ENCODE assay signal across 12 mouse cellular contexts in genomic region chr11:33202296-33202695, GRCm38 (mm10). TPM values are rescaled to one million over a fixed set of nuclear protein-coding genes. Genes with fewer than 3 reads are reported as not detected.
A peak's percentile ranks its signal among the peaks of the same experiment; 100 is the strongest.
DNase-seq lines count a peak whose midpoint lies in the region; ATAC-seq and TF ChIP-seq lines count a peak whose summit lies in the region.
"Had no signal": no experiment of that assay in that cellular context is flagged by ENCODE, and none has a peak within 500 bp of the region (broad histone marks: within the 10 kb centered on the region; RNA-seq: fewer than 3 reads in every experiment).

No protein-coding gene starts in this region.

- peak overlapping the region; percentile 64 for H3K4me2 ChIP-seq in limb, embryonic 13.5 days (replicated peaks)

- no peaks in the 10 kb centered on the region for H3K4me1 ChIP-seq in bone marrow, adult 2 months (ENCODE audit: control insufficient read depth, insufficient read depth, low read length)
- H3K4me1 ChIP-seq in limb, embryonic 13.5 days = peaks cover 43% of the 10 kb centered on the region

- H3K4me3 ChIP-seq in bone marrow, adult 2 months (replicated peaks; ENCODE audit: control insufficient read depth, low read depth, low read length) = no peak overlapping the region
- H3K4me3 ChIP-seq in limb, embryonic 13.5 days = peak overlapping the region; percentile 39
- H3K4me3 ChIP-seq: erythroblast, embryonic 14.5 days had no signal

- DNase-seq in kidney, adult 18-20 months = peak; percentile 11
- DNase-seq in kidney, adult 9 months = no peak
- DNase-seq in embryo, embryonic 9.5 days (ENCODE audit: extremely low spot score) = peak; percentile 31
- no peak for DNase-seq in layer of hippocampus, postnatal 10 days (ENCODE audit: low spot score in 2 of 2)

- H3K27me3 ChIP-seq in limb, embryonic 13.5 days = peaks cover 100% of the 10 kb centered on the region

- H3K9me3 ChIP-seq in limb, embryonic 13.5 days = peaks cover 2% of the 10 kb centered on the region; the same call in 1 of the 2 replicates

- TF ChIP-seq POLR2A in bone marrow, adult 2 months (IDR thresholded peaks at IDR 0.05; ENCODE audit: borderline replicate concordance, control insufficient read depth, low read depth, low read length) = no peak

- 6% methylated on average over 37 of the region's 37 CpGs for WGBS in bone marrow, adult 2 months
- WGBS in limb, embryonic 13.5 days = 1% methylated on average over 37 of the region's 37 CpGs

- peak; percentile 0; the same call in 1 of the 2 replicates for TF ChIP-seq CTCF in bone marrow, adult 2 months (IDR thresholded peaks at IDR 0.05; ENCODE audit: control insufficient read depth, insufficient read depth, low read length)

- H3K27ac ChIP-seq in bone marrow, adult 2 months (ENCODE audit: control insufficient read depth, insufficient read depth, low read depth, low read length, poor library complexity) = no peak overlapping the region
- H3K27ac ChIP-seq in limb, embryonic 13.5 days = no peak overlapping the region

- H3K9ac ChIP-seq in limb, embryonic 13.5 days = no peak overlapping the region

- no peak for ATAC-seq in limb, embryonic 13.5 days (ENCODE audit: low FRiP score, low read depth)
- ATAC-seq in monocyte, adult 5-6 weeks (replicated peaks; ENCODE audit: insufficient number of reproducible peaks, low FRiP score, low TSS enrichment, poor library complexity, severe bottlenecking) = no peak
- ATAC-seq in inflammation-experienced regulatory T-cells, adult 6 months = no peak
- ATAC-seq: Patski had no signal

- no peaks in the 10 kb centered on the region for H3K36me3 ChIP-seq in limb, embryonic 13.5 days

RNA-seq across cellular contexts. Expression of gene Tlx3, which starts 1.1 kb away (rescaled TPM):
- polyA plus RNA-seq in bone marrow, adult 2 months (2011; ENCODE audit: insufficient read depth, insufficient read length, low replicate concordance, missing spikeins) = not detected in 2 replicates
- polyA plus RNA-seq in limb, embryonic 13.5 days (2015; fragmentation: Nextera tagmentation; extraction: Ambion mirVana) = not detected in 2 replicates
- total RNA-seq in monocyte, adult 5-6 weeks (2017) = not detected in 3 replicates
- not detected for polyA plus RNA-seq in inflammation-experienced regulatory T-cells, adult 6 months (2017; shearing (Covaris generic))
- not detected for total RNA-seq in layer of hippocampus, postnatal 10 days (2021)
- total RNA-seq: layer of hippocampus, adult 8-10 months; neutrophil, adult 5-6 weeks had no signal

RNA-seq across cellular contexts. Expression of gene Npm1, which starts 39.3 kb away (rescaled TPM):
- 466 and 1,387 TPM in 2 replicates for polyA plus RNA-seq in bone marrow, adult 2 months (2011; ENCODE audit: insufficient read depth, insufficient read length, low replicate concordance, missing spikeins)
- 1,176 and 1,233 TPM in 2 replicates for polyA plus RNA-seq in limb, embryonic 13.5 days (2015; fragmentation: Nextera tagmentation; extraction: Ambion mirVana)
- 743 to 848 TPM (median 840 TPM) in 3 replicates for total RNA-seq in monocyte, adult 5-6 weeks (2017)
- polyA plus RNA-seq in inflammation-experienced regulatory T-cells, adult 6 months (2017; shearing (Covaris generic)) = 1,000 to 10,000 TPM; 1,279 to 1,457 (median 1,455) TPM
- 100 to 1,000 TPM; 225 to 246 TPM for total RNA-seq in layer of hippocampus, postnatal 10 days (2021)

RNA-seq across cellular contexts. Expression of gene Fgf18, which starts 55.1 kb away (rescaled TPM):
- not detected in 2 replicates for polyA plus RNA-seq in bone marrow, adult 2 months (2011; ENCODE audit: insufficient read depth, insufficient read length, low replicate concordance, missing spikeins)
- 17.0 and 18.8 TPM in 2 replicates for polyA plus RNA-seq in limb, embryonic 13.5 days (2015; fragmentation: Nextera tagmentation; extraction: Ambion mirVana)
- not detected in 3 replicates for total RNA-seq in monocyte, adult 5-6 weeks (2017)
- polyA plus RNA-seq in inflammation-experienced regulatory T-cells, adult 6 months (2017; shearing (Covaris generic)) = not detected
- total RNA-seq in layer of hippocampus, postnatal 10 days (2021) = 1 to 10 TPM; 8.1 to 8.9 TPM
- total RNA-seq: neutrophil, adult 5-6 weeks had no signal
- polyA plus RNA-seq: erythroblast, embryonic 14.5 days had no signal

Comparison
In these comparisons a context has a peak if more than half of its experiments do, and no peak if none do; other contexts are left out.
1. DNase-seq: peak in kidney, adult 18-20 months (single experiment) and embryo, embryonic 9.5 days (single experiment); none in kidney, adult 9 months (single experiment) and layer of hippocampus, postnatal 10 days (0 of 2).
2. RNA of gene Fgf18, which starts 55.1 kb away (polyA plus RNA-seq): 17.0 to 18.8 TPM in limb, embryonic 13.5 days; not detected in bone marrow, adult 2 months and not detected in inflammation-experienced regulatory T-cells, adult 6 months; every median in the first group is over 10 times any median in the second.